Mouse (Mus musculus): ENCODE measurements at regions not wholly inside any gene's neighbourhood (a gene's known extent, or its start where the extent isn't known, plus 50 kb on each side); places are given as distances from the start of the nearest gene placed in this dataset.

- DNase-seq, result no peak
Observed at GRCm38 (mm10) chr8:103148013-103148412, 362.6 kb upstream of the Cdh11 start.

- DNase-seq, result no peak
Observed at GRCm38 (mm10) chr8:103148447-103148846, 363.0 kb upstream of the Cdh11 start.

DNA sequence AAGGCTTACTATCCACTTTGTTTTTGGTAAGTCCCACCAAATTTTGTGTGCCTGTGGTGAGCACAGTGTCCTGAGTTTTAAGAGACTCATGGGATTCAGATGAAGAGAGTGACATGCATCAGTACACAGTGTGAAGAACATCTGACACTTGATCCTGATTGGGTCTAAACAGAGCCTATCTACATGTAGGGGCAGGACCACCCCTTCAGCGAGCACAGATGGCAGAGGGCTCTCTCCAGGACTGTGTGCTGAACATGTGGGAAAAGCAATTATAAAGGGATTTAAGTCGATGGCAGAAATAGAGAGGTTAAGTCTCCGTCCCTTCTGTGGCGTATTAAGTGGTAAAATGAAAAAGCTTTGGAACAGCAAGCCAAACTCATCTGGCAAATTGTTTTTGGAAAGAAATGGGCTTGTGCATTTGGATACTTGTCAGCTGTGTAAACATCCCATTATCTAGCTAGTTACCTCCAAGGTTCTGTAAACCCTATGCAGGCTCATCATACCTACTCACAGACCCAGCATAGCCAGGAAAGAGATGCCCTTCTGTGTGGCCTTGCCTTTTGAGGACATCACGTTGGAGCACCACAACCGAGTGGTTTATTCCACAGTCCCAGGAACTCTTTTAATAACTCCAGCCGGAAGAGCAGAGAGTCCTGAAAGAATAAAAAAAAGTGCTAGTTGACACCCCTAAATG is 381.3 kb upstream of the Cdh11 start:
- DNase-seq, result no peak

DNA sequence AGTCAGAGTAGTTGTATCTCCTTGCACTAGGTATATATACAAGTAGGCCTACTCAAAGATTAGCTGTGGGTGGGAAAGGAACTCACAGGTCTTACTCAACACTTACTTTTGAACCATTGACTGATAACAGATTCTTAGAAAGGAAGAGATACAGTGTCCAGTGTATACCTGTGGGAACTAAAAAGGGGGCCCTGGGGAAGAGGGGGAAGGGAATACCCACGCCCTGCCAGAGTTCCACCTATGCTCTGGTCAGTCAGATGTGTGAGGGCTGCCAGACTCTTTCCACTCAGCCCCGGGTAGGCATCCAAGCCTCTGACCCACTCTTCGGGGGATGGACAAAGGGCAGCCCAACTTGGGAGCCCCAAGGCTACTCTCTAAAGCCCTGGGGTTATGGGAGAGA is 387.9 kb upstream of the Cdh11 start:
- DNase-seq, result no peak

DNA sequence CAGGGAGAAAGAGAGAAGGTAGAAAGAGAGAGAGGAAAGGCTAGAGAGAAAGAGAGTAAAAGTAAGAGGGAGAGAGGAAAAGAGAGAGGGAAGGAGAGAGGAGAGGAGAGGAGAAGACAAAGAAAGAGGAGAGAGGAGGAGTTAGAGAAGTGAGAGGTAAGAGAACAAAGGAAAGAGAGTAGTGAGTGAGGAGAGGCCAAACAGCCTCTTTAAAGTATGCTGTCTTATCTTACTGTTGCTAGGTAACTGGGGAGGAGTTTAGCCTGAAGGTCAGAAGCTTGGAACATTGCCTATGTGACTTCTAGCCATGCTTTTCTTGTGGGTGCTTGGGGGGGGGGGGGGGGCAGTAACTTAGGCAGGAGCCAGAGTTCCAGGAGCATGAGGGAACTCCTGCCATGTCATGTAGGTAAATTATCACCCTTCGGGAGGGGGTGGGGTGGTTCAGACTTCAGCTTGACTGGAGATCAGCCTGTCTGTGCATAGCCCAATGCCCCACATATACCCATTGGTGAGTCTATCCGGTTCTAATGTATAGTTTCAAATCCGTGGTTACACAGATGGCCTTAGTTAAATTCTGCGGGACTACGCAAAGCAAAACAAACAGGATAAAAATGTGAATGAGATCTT is 388.5 kb upstream of the Cdh11 start:
- no peak for DNase-seq

DNA sequence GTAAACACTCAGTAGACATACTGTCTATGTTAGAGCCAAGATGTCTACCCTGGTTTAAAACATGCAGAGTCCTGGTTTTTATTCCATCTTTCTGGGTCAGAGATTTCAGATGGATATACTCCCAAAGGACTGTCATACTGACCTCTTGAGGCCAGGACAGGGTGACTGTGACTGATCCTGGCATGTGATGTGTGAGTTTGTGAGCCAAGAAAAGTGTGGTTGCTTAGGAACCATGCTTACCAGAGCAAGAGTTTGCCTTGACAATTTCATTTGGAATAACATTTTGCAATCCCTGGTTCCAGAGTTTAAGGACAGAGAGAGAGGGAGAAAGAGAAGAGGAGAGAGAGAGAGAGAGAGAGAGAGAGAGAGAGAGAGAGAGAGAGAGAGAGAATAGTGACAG is 395.2 kb upstream of the Cdh11 start:
- DNase-seq, result no peak

GRCm38 (mm10) chr8:103188720-103189498 is 403.5 kb upstream of the Cdh11 start:
- no peak for DNase-seq

DNA sequence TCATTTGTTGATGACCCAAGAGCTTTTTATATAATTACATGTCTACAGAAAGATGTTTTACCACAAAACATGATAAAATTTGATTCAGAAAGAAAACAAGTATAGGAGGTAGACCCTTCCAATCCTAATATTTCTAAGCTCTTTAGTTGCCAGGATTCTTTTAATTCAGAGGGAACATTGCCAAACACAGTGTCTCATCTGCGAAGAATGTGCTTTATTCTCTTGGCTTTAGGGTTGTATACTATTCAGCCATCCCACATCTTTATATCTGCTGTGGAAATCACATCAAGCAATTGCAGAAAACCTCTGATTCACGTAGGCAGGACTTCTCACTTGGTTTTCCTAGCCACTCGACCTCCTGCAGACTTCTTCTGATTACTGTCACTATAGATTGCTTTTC is 412.8 kb upstream of the Cdh11 start:
- DNase-seq, result no peak

DNA sequence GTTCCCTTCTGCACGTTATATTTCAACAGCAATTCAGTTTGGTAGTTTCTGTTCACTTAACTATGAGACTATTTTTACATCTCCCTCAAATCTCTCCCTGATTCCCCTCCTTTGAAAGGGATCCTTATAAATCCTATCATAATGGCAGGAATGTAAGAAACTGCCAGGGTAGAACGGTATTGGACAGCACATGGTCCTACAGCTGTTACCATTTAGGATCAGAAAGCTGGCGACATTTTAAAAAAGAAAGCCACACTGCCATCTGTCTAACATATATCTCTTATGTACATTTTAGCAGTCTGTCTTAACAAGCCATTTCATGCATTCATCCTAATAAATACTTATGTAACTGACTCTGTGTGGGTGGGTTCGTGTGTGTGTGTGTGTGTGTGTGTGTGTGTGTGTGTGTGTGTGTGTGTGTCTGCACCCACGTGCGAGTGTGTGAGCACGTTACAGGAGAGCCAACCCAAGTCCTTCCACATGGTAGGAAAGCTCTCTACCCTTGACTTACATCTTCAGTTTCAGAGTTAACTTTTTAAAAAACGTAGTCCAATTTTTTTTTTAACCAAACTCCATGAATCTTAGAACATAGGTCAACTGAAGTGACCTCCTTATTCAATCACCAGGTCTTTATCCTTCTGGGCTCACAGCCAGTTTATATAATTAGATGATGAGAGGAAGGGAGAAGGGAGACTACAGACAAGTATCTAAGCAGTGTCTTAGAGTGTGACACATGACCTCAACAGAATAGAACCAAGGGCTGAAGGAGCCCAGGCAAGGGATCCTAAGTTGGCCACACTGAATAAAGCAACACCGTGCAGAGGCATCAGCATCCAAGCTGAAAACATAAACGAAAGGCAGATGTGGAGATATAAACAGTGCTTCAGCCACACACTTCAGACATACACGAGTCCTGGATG is 414.5 kb upstream of the Cdh11 start:
- DNase-seq, result no peak

- DNase-seq, result no peak
Observed at GRCm38 (mm10) chr8:103203710-103204109, 418.3 kb upstream of the Cdh11 start.

- no peak for DNase-seq
Observed at GRCm38 (mm10) chr8:103214606-103215005, 429.2 kb upstream of the Cdh11 start.

GRCm38 (mm10) chr8:103230741-103231475 is 445.5 kb upstream of the Cdh11 start:
- no peak for DNase-seq

- no peak for DNase-seq
Observed at GRCm38 (mm10) chr8:103234374-103234773, 448.9 kb upstream of the Cdh11 start.

DNA sequence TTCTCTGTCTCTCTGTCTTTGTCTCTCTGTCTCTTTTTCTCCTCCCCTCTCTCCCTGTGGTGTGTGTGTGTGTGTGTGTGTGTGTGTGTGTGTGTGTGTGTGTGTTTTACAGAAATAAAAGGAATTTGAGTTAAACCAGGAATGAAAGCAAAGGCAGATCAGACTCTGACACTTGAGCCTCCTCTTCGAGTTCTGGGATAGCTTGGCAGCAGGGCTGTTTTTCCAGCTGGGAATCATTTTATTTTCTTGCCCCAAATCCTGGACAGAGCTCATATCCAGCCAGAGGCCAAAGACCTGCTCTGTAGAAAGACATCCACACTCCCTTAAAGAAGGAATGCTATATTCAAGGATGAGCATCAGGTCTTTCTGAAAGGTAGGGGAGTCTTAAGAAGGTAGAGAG is 450.2 kb upstream of the Cdh11 start:
- DNase-seq, result no peak

GRCm38 (mm10) chr8:103238456-103238970 is 453.1 kb upstream of the Cdh11 start:
- DNase-seq, result no peak

GRCm38 (mm10) chr8:103244169-103244568 is 458.7 kb upstream of the Cdh11 start:
- DNase-seq, result no peak

GRCm38 (mm10) chr8:103244658-103245057 is 459.2 kb upstream of the Cdh11 start:
- DNase-seq, result no peak

GRCm38 (mm10) chr8:103245864-103246263 is 460.4 kb upstream of the Cdh11 start:
- no peak for DNase-seq

DNA sequence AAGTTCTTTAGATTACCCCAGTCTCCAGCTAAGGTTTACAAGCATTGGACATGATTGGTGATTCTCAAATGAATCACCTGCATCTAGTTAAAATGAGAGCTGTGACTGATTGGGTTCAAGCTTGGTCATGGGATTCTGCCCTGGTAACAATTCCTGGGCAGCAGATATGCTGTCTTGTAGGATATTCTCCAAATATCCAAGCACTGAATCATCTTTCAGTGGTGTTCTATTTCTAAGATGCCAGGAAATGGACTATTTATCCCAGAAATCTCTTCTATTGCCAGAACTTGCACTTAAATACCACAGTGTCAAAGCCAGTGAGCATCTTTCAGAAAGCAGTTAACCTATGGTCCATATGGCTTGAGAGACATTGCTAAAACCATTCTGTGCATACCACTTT is 475.8 kb upstream of the Cdh11 start:
- DNase-seq, result no peak

GRCm38 (mm10) chr8:103270035-103270434 is 484.6 kb upstream of the Cdh11 start:
- no peak for DNase-seq

DNA sequence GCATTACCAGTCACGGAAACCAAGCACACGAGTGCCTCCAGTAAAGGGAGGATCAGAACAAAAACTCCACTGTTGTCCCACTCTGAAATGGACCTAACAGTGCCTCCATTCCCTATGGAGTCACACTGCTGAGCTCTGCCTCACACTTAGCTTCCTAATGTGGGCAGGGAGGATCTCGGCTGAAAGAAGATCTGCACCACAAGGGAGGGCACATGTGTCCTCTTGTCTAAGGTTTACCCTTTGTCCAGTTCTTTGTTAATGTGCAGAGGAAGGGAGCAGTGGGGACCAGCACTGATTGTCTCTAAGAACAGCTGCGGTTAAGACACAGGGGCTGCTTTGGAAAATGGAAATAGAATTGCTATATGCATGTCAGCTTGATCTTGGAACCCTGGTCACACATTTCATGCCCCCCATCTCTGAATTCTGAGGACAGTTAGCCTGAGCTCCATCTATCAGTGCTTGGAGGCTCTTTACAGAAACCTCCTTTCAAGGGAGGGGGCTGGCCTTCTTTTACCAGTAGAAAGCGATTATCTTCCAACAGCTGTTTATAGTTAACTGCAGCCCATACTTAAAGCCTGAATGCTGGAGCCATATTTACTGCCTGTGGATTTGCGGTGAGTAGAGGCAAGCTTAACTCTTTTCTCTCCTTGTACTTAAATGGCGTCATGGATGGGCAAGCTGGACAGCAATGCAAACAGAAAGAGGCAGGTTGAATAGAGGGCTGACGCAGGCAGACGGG is 485.5 kb upstream of the Cdh11 start:
- DNase-seq, result no peak
